ENCODE assay signal across 8 mouse cellular contexts in genomic region chr8:46471926-46472485, GRCm38 (mm10). TPM values are rescaled to one million over a fixed set of nuclear protein-coding genes. Genes with fewer than 3 reads are reported as not detected.
DNase-seq lines count a peak whose midpoint lies in the region; ATAC-seq and TF ChIP-seq lines count a peak whose summit lies in the region.

No protein-coding gene starts in this region.

- no peak for TF ChIP-seq EP300 in MEL (IDR thresholded peaks at IDR 0.05; ENCODE audit: low read depth in 1 of 2, low read length in 2 of 2)
- no peak for TF ChIP-seq EP300 in heart, postnatal 0 days (IDR thresholded peaks at IDR 0.05; ENCODE audit: low read depth)

- H3K27me3 ChIP-seq in heart, embryonic 14.5 days (ENCODE audit: control insufficient read depth, insufficient read depth, low read length) = no peaks in the 10 kb centered on the region
- H3K27me3 ChIP-seq in MEL (ENCODE audit: control insufficient read depth in 1 of 2, insufficient read depth in 2 of 2, low read length in 2 of 2) = no peaks in the 10 kb centered on the region
- H3K27me3 ChIP-seq in heart, postnatal 0 days (ENCODE audit: control insufficient read depth, insufficient read depth, low read length) = no peaks in the 10 kb centered on the region
- H3K27me3 ChIP-seq in midbrain, embryonic 10.5 days (ENCODE audit: low read depth, poor library complexity, severe bottlenecking) = peaks cover 17% of the 10 kb centered on the region

- no peak for TF ChIP-seq POLR2A in MEL (IDR thresholded peaks at IDR 0.05; ENCODE audit: control insufficient read depth in 1 of 2, insufficient read depth in 1 of 2, low read depth in 1 of 2, low read length in 2 of 2, poor library complexity in 1 of 2)

- H3K4me1 ChIP-seq in heart, embryonic 14.5 days (ENCODE audit: control insufficient read depth in 2 of 2, insufficient read depth in 2 of 2, low read length in 2 of 2) = peaks cover 2 to 12% of the 10 kb centered on the region in 2 experiments; a peak in 3 of 4 replicates
- peaks cover 32 to 43% of the 10 kb centered on the region in 2 experiments for H3K4me1 ChIP-seq in MEL (ENCODE audit: control insufficient read depth in 1 of 2, insufficient read depth in 2 of 2, low read length in 2 of 2)
- H3K4me1 ChIP-seq in heart, postnatal 0 days (ENCODE audit: control insufficient read depth, insufficient read depth) = peaks cover 8% of the 10 kb centered on the region
- peaks cover 8% of the 10 kb centered on the region for H3K4me1 ChIP-seq in midbrain, embryonic 10.5 days

- ATAC-seq in heart, embryonic 14.5 days (ENCODE audit: insufficient number of reproducible peaks, insufficient read depth, low FRiP score, low read depth) = no peak
- ATAC-seq in heart, postnatal 0 days (ENCODE audit: insufficient read depth, low read depth) = no peak

- H3K9me3 ChIP-seq in heart, embryonic 14.5 days (ENCODE audit: control insufficient read depth, low read length) = no peaks in the 10 kb centered on the region
- H3K9me3 ChIP-seq in MEL (replicated peaks; ENCODE audit: insufficient read depth, low read length) = no peaks in the 10 kb centered on the region
- H3K9me3 ChIP-seq in heart, postnatal 0 days (replicated peaks; ENCODE audit: control insufficient read depth, low read length) = no peaks in the 10 kb centered on the region
- H3K9me3 ChIP-seq in midbrain, embryonic 10.5 days (replicated peaks) = no peaks in the 10 kb centered on the region

- no peak for TF ChIP-seq CTCF in MEL (IDR thresholded peaks at IDR 0.05 in 2 of 3, conservative IDR thresholded peaks at IDR 0.05 in 1 of 3; ENCODE audit: control insufficient read depth in 1 of 3, insufficient read depth in 1 of 3, low read depth in 2 of 3, low read length in 3 of 3, poor library complexity in 1 of 3, severe bottlenecking in 1 of 3)
- no peak for TF ChIP-seq CTCF in heart, postnatal 0 days (IDR thresholded peaks at IDR 0.05; ENCODE audit: low read depth)

- H3K4me3 ChIP-seq in heart, embryonic 14.5 days (ENCODE audit: control insufficient read depth in 1 of 2, insufficient read depth in 1 of 2, low read depth in 1 of 2, low read length in 2 of 2) = peak overlapping the region; percentile 82 to 93
- H3K4me3 ChIP-seq in MEL (ENCODE audit: control insufficient read depth in 1 of 2, insufficient read depth in 1 of 2, low read depth in 2 of 2, low read length in 2 of 2) = peak overlapping the region; percentile 94 to 95
- H3K4me3 ChIP-seq in heart, postnatal 0 days (ENCODE audit: low read depth, low read length) = peak overlapping the region; percentile 84
- H3K4me3 ChIP-seq in midbrain, embryonic 10.5 days = peak overlapping the region; percentile 84

- TF ChIP-seq RAD21 in MEL (IDR thresholded peaks at IDR 0.05; ENCODE audit: low read depth, low read length) = no peak

- H3K9ac ChIP-seq in heart, embryonic 14.5 days (ENCODE audit: low read length) = peak overlapping the region; percentile 94
- H3K9ac ChIP-seq in MEL (ENCODE audit: control insufficient read depth, low read depth, low read length, poor library complexity, severe bottlenecking) = peak overlapping the region; percentile 89
- H3K9ac ChIP-seq in heart, postnatal 0 days (replicated peaks; ENCODE audit: low read depth, low read length) = peak overlapping the region; percentile 97

- H3K36me3 ChIP-seq in heart, embryonic 14.5 days (ENCODE audit: control insufficient read depth, insufficient read depth, low read length) = no peaks in the 10 kb centered on the region
- peaks cover 1 to 44% of the 10 kb centered on the region in 2 experiments; a peak in 2 of 4 replicates for H3K36me3 ChIP-seq in MEL (ENCODE audit: control insufficient read depth in 1 of 2, insufficient read depth in 2 of 2, low read length in 2 of 2)
- H3K36me3 ChIP-seq in heart, postnatal 0 days (replicated peaks; ENCODE audit: control insufficient read depth, insufficient read depth, low read length) = no peaks in the 10 kb centered on the region
- H3K36me3 ChIP-seq in midbrain, embryonic 10.5 days = no peaks in the 10 kb centered on the region

- peaks cover 40% of the 10 kb centered on the region for H3K79me2 ChIP-seq in MEL (ENCODE audit: control insufficient read depth, insufficient read depth, low read length, poor library complexity)

- H3K4me2 ChIP-seq in heart, embryonic 14.5 days (ENCODE audit: low read length) = peak overlapping the region; percentile 91
- H3K4me2 ChIP-seq in heart, postnatal 0 days (ENCODE audit: low read depth, low read length) = peak overlapping the region; percentile 86

- intact Hi-C loops in left cerebral cortex, postnatal 10 days (cut with DNase I) = no loop called here

- WGBS in heart, embryonic 14.5 days = 28% methylated on average over 9 of the region's 9 CpGs
- WGBS in heart, postnatal 0 days = 25% methylated on average over 9 of the region's 9 CpGs
- WGBS in midbrain, embryonic 10.5 days = 50% methylated on average over 9 of the region's 9 CpGs

- H3K27ac ChIP-seq in heart, embryonic 14.5 days (replicated peaks in 1 of 2; ENCODE audit: control insufficient read depth in 1 of 2, insufficient read depth in 1 of 2, low read depth in 2 of 2, low read length in 2 of 2) = no peak overlapping the region; a peak in 1 of 4 replicates
- peak overlapping the region; percentile 6; the same call in 1 of the 2 replicates for H3K27ac ChIP-seq in MEL (ENCODE audit: control insufficient read depth, low read depth, low read length)
- H3K27ac ChIP-seq in heart, postnatal 0 days (ENCODE audit: low read depth) = peak overlapping the region; percentile 98
- 0 out of 2 replicates have a peak overlapping the region, but pooled peaks have one; percentile 79 for H3K27ac ChIP-seq in midbrain, embryonic 10.5 days (replicated peaks)

- no peak for DNase-seq in heart, adult 18-20 months
- DNase-seq in MEL (ENCODE audit: low read depth, low spot score) = peak; percentile 56
- DNase-seq in heart, postnatal 0 days (ENCODE audit: low spot score) = no peak
- no peak for DNase-seq in midbrain, embryonic 10.5 days (ENCODE audit: low spot score)
- DNase-seq in thymus, postnatal 14 days = no peak
- no peak for DNase-seq in left cerebral cortex, postnatal 10 days (ENCODE audit: extremely low spot score in 1 of 2, low spot score in 2 of 2)
- DNase-seq in right cerebral cortex, adult 18-20 months = no peak

TF ChIP-seq in MEL, 35 proteins besides CTCF, POLR2A, EP300 and RAD21:
- TF ChIP-seq RCOR1 (IDR thresholded peaks at IDR 0.05; ENCODE audit: low read depth, low read length) (0 out of 2 replicates have a peak, but pooled peaks have one; percentile 1), ETS1 (IDR thresholded peaks at IDR 0.05; ENCODE audit: low read depth, low read length) (no peak)

RNA-seq across cellular contexts. Expression of gene Acsl1, which starts 1.2 kb away (rescaled TPM):
- polyA plus RNA-seq in heart, embryonic 14.5 days (2014; fragmentation: Nextera tagmentation; extraction: Ambion mirVana) = 44.1 and 51.1 TPM in 2 replicates
- total RNA-seq in heart, adult 18-20 months (2021) = 100 to 1,000 TPM; 940 to 953 TPM
- 25.1 and 26.2 TPM in 2 replicates for total RNA-seq in MEL (2012; rRNA removed)
- polyA plus RNA-seq in MEL (2012; ENCODE audit: insufficient read depth in 1 of 2, insufficient read length in 2 of 2, low read depth in 1 of 2, low replicate concordance in 2 of 2, missing spikeins in 1 of 2) = 10 to 100 TPM in 1 of 2 experiments, not detected in 1; 33.9 TPM
- total RNA-seq in heart, postnatal 0 days (2014; rRNA removed; ENCODE audit: low replicate concordance) = 275 and 297 TPM in 2 replicates
- polyA plus RNA-seq in heart, postnatal 0 days (2015; fragmentation: Nextera tagmentation; extraction: Ambion mirVana) = 271 and 291 TPM in 2 replicates
- 6.8 and 6.9 TPM in 2 replicates for polyA plus RNA-seq in midbrain, embryonic 10.5 days (2016; fragmentation: Nextera tagmentation; extraction: Ambion mirVana)
- total RNA-seq in left cerebral cortex, postnatal 10 days (2021) = 10 to 100 TPM; 46.5 to 48.4 TPM

Comparison
In these comparisons a context has a peak if more than half of its experiments do, and no peak if none do; other contexts are left out.
1. H3K27ac ChIP-seq: peak in MEL (single experiment), heart, postnatal 0 days (single experiment) and midbrain, embryonic 10.5 days (single experiment); none in heart, embryonic 14.5 days (0 of 2).
2. Peak in every context shown above with its lines, with median percentiles within 50 percentile points of each other: H3K4me3 ChIP-seq and H3K9ac ChIP-seq.